Mouse (Mus musculus): ENCODE data around the gene Slc8b1. TPM values are rescaled to one million over a fixed set of nuclear protein-coding genes. Genes with fewer than 3 reads are reported as not detected.

Slc8b1 gene
- total and polyA plus RNA-seq, 3 experiments, result 2.7 to 5.9 TPM; not detected in 1

DNA sequence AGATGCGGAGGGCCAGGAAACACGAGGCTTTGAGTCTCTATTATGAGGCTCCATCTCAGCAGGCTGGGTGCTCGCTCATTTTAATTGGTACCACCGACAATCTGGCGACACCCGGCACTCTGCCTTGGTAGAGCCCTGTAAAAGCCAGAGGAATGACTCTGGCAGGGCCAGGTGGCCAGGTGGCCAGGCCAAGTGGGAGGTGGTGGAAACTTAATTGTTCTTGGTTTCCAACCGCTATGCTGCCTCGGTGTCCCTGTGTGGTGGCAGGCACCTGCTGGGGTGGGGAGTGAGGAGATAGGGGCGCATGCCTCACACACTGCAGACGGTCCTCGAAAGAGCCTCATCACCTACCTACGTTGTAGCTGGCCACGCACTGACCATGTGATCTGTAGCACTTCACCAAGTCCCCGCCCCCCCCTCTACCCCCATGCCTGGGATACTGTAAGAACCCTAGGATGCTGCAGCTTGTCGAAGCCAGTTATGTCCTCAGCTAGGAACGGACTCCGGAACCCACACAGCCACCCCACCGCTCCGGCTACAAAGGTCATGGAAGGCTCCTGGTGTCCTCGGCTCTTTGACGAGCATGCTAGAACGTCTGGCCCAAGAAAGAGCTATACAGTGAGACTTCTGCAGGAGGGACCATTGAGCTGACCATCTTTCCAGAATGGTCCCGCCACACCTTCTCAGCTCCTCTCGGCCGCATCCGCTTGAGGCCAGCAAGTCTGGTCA, 69.1 kb downstream of the Slc8b1 start:
- Histone ChIP-seq H3K36me3 (ENCODE audit: control insufficient read depth in 1 of 2, insufficient read depth in 2 of 2, low read length in 2 of 2) (peaks cover 0 to 28% of the 10 kb centered on the region in 2 experiments; a peak in 2 of 4 replicates), H3K9ac (ENCODE audit: control insufficient read depth, low read depth, low read length, poor library complexity, severe bottlenecking) (no peak overlapping the region), H3K79me2 (ENCODE audit: control insufficient read depth, insufficient read depth, low read length, poor library complexity) (peaks cover 3% of the 10 kb centered on the region), H3K4me1 (ENCODE audit: control insufficient read depth in 1 of 2, insufficient read depth in 2 of 2, low read length in 2 of 2) (peaks cover 13 to 24% of the 10 kb centered on the region in 2 experiments), H3K4me3 (ENCODE audit: control insufficient read depth in 1 of 2, insufficient read depth in 1 of 2, low read depth in 2 of 2, low read length in 2 of 2) (no peak overlapping the region), H3K27ac (ENCODE audit: control insufficient read depth, low read depth, low read length) (no peak overlapping the region), H3K27me3 (ENCODE audit: control insufficient read depth in 1 of 2, insufficient read depth in 2 of 2, low read length in 2 of 2) (no peaks in the 10 kb centered on the region), H3K9me3 (replicated peaks; ENCODE audit: insufficient read depth, low read length) (no peaks in the 10 kb centered on the region)
- DNase-seq (ENCODE audit: low read depth, low spot score), result no peak
- TF ChIP-seq ETS1 (IDR thresholded peaks at IDR 0.05; ENCODE audit: low read depth, low read length), result no peak

DNA sequence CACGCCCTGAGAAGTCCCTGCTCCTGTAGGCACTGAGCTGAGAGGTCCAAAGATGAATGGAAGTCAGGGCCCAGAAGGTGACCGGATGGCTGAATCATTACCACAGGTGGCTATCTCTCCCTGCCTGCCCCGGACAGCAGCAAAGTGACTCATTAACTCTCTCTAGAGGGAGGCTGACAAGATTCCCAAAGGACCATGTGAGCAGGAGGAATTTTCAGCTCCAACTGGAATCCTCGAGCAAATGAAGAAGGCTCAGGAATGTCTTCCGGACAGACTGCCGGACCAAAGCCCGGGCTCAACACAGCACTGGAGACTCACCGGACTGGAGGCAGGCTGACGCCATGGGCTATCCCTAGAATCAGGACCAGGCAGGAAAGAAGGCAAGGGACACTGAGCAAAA, 71.0 kb downstream of the Slc8b1 start:
- no peak overlapping the region for H3K27ac ChIP-seq (ENCODE audit: control insufficient read depth, low read depth, low read length)
- no peak for DNase-seq (ENCODE audit: low read depth, low spot score)
- no peak overlapping the region for H3K9ac ChIP-seq (ENCODE audit: control insufficient read depth, low read depth, low read length, poor library complexity, severe bottlenecking)
- H3K79me2 ChIP-seq (ENCODE audit: control insufficient read depth, insufficient read depth, low read length, poor library complexity), result no peaks in the 10 kb centered on the region; the same call in 1 of the 2 replicates
- H3K4me3 ChIP-seq (ENCODE audit: control insufficient read depth in 1 of 2, insufficient read depth in 1 of 2, low read depth in 2 of 2, low read length in 2 of 2), result no peak overlapping the region
- no peak for TF ChIP-seq MXI1 (IDR thresholded peaks at IDR 0.05; ENCODE audit: low read depth, low read length)
- no peak for TF ChIP-seq USF2 (IDR thresholded peaks at IDR 0.05; ENCODE audit: borderline replicate concordance in 1 of 2, insufficient read depth in 1 of 2, low read depth in 1 of 2, low read length in 2 of 2)
- TF ChIP-seq NRF1 (IDR thresholded peaks at IDR 0.05; ENCODE audit: insufficient read depth, low read depth, low read length, poor library complexity, severe bottlenecking), result no peak
- no peak for TF ChIP-seq JUND (IDR thresholded peaks at IDR 0.05; ENCODE audit: low read depth, low read length)
- H3K4me1 ChIP-seq (ENCODE audit: control insufficient read depth in 1 of 2, insufficient read depth in 2 of 2, low read length in 2 of 2), result peaks cover 19 to 31% of the 10 kb centered on the region in 2 experiments
- no peaks in the 10 kb centered on the region for H3K9me3 ChIP-seq (replicated peaks; ENCODE audit: insufficient read depth, low read length)
- H3K27me3 ChIP-seq (ENCODE audit: control insufficient read depth in 1 of 2, insufficient read depth in 2 of 2, low read length in 2 of 2), result no peaks in the 10 kb centered on the region
- peaks cover 0 to 29% of the 10 kb centered on the region in 2 experiments; a peak in 2 of 4 replicates for H3K36me3 ChIP-seq (ENCODE audit: control insufficient read depth in 1 of 2, insufficient read depth in 2 of 2, low read length in 2 of 2)

DNA sequence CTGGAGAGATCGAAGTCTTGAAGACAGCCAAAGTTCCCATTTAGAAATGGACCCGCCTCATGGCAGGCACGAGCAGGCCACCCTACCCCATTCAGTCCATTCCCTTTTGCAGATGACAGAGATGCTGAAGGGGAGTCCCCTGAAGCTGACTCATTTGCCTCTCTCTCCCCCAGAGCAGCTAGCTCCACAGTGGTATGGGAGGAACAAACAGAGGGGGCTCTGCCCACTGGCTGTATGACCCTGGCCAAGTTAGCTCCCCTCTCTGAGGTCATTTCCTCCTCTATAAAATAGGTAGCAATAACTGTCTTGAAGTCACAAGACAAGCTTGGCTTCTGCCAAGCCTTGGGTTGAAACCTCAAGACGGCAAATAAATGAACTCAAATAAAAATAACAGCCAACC, 72.5 kb downstream of the Slc8b1 start:
- Histone ChIP-seq H3K9me3 (replicated peaks; ENCODE audit: insufficient read depth, low read length) (no peaks in the 10 kb centered on the region), H3K4me3 (ENCODE audit: control insufficient read depth in 1 of 2, insufficient read depth in 1 of 2, low read depth in 2 of 2, low read length in 2 of 2) (no peak overlapping the region), H3K27ac (ENCODE audit: control insufficient read depth, low read depth, low read length) (no peak overlapping the region), H3K36me3 (ENCODE audit: control insufficient read depth in 1 of 2, insufficient read depth in 2 of 2, low read length in 2 of 2) (peaks cover 0 to 16% of the 10 kb centered on the region in 2 experiments; a peak in 2 of 4 replicates), H3K4me1 (ENCODE audit: control insufficient read depth in 1 of 2, insufficient read depth in 2 of 2, low read length in 2 of 2) (peaks cover 7 to 21% of the 10 kb centered on the region in 2 experiments), H3K79me2 (ENCODE audit: control insufficient read depth, insufficient read depth, low read length, poor library complexity) (peaks cover 5% of the 10 kb centered on the region), H3K27me3 (ENCODE audit: control insufficient read depth in 1 of 2, insufficient read depth in 2 of 2, low read length in 2 of 2) (no peaks in the 10 kb centered on the region), H3K9ac (ENCODE audit: control insufficient read depth, low read depth, low read length, poor library complexity, severe bottlenecking) (no peak overlapping the region)
- DNase-seq (ENCODE audit: low read depth, low spot score), result no peak
- no peak for TF ChIP-seq ELF1 (IDR thresholded peaks at IDR 0.05; ENCODE audit: low read depth, low read length)
- TF ChIP-seq CHD1 (IDR thresholded peaks at IDR 0.05; ENCODE audit: low read depth, low read length), result no peak
- TF ChIP-seq POLR2A (IDR thresholded peaks at IDR 0.05; ENCODE audit: control insufficient read depth in 1 of 2, insufficient read depth in 1 of 2, low read depth in 1 of 2, low read length in 2 of 2, poor library complexity in 1 of 2), result no peak
- no peak for TF ChIP-seq GABPA (IDR thresholded peaks at IDR 0.05; ENCODE audit: low read depth, low read length)
- TF ChIP-seq RCOR1 (IDR thresholded peaks at IDR 0.05; ENCODE audit: low read depth, low read length), result no peak
- no peak for TF ChIP-seq USF2 (IDR thresholded peaks at IDR 0.05; ENCODE audit: borderline replicate concordance in 1 of 2, insufficient read depth in 1 of 2, low read depth in 1 of 2, low read length in 2 of 2)
- no peak for TF ChIP-seq E2F4 (IDR thresholded peaks at IDR 0.05; ENCODE audit: borderline replicate concordance, low read depth, low read length)
- no peak for TF ChIP-seq NRF1 (IDR thresholded peaks at IDR 0.05; ENCODE audit: insufficient read depth, low read depth, low read length, poor library complexity, severe bottlenecking)
- TF ChIP-seq SMC3 (IDR thresholded peaks at IDR 0.05; ENCODE audit: low read depth, low read length), result no peak
- TF ChIP-seq MAX (IDR thresholded peaks at IDR 0.05; ENCODE audit: low read length), result no peak
- no peak for TF ChIP-seq KAT2A (conservative IDR thresholded peaks at IDR 0.05; ENCODE audit: low read depth, low read length)
- TF ChIP-seq POLR2AphosphoS5 (IDR thresholded peaks at IDR 0.05; ENCODE audit: borderline replicate concordance, low read depth, low read length), result no peak
- no peak for TF ChIP-seq USF1 (IDR thresholded peaks at IDR 0.05; ENCODE audit: low read depth, low read length)
- TF ChIP-seq GATA1 (IDR thresholded peaks at IDR 0.05; ENCODE audit: low read depth, low read length), result no peak
- no peak for TF ChIP-seq ZKSCAN1 (IDR thresholded peaks at IDR 0.05; ENCODE audit: low read depth, low read length)
- TF ChIP-seq SIN3A (IDR thresholded peaks at IDR 0.05; ENCODE audit: low read length), result no peak
- TF ChIP-seq TBP (IDR thresholded peaks at IDR 0.05; ENCODE audit: low read depth, low read length), result no peak
- TF ChIP-seq MYB (IDR thresholded peaks at IDR 0.05; ENCODE audit: low read depth, low read length), result no peak
- no peak for TF ChIP-seq BHLHE40 (IDR thresholded peaks at IDR 0.05; ENCODE audit: borderline replicate concordance, low read depth, low read length)
- no peak for TF ChIP-seq ETS1 (IDR thresholded peaks at IDR 0.05; ENCODE audit: low read depth, low read length)
